Mouse (Mus musculus) neutrophil, adult 59 days (primary cell): Measurements from ENCODE around the gene Tnfaip8l3. TPM values are rescaled to one million over a fixed set of nuclear protein-coding genes. Genes with fewer than 3 reads are reported as not detected.

Experiments used
- total RNA-seq, 2 experiments: library from RNA; stranded (reverse); gene quantifications; 1 replicate in 1 of 2; 2 replicates in 1 of 2; pipeline ENCODE4 v1.2.4; 2023

The Tnfaip8l3 gene
- total RNA-seq: not detected

GRCm38 (mm10) chr9:54068032-54068649 lies at the start of gene Tnfaip8l3:
Gene Tnfaip8l3 (minus strand): TSS chr9:54068388.

GRCm38 (mm10) chr9:53975122-53975518 lies 93.1 kb downstream of the Tnfaip8l3 start, which contains the start of gene Elmod1:
Gene Elmod1 (minus strand): TSS chr9:53975301.

Other genes starting within 250 kb of the Tnfaip8l3 start
- not detected for gene Sln, start 218.2 kb downstream of the Tnfaip8l3 start, total RNA-seq
- not detected for gene Elmod1, start 93.1 kb downstream of the Tnfaip8l3 start, total RNA-seq
- gene Cyp19a1, start 199.7 kb upstream of the Tnfaip8l3 start, total RNA-seq: not detected
- gene Gldn, start 218.1 kb upstream of the Tnfaip8l3 start, total RNA-seq: not detected